Mouse (Mus musculus): ENCODE results near the gene Tmem108. TPM values are rescaled to one million over a fixed set of nuclear protein-coding genes. Genes with fewer than 3 reads are reported as not detected.

Tmem108 gene
- total and polyA plus RNA-seq, 3 experiments, result 4.6 to 9.1 (median 4.7) TPM

DNA sequence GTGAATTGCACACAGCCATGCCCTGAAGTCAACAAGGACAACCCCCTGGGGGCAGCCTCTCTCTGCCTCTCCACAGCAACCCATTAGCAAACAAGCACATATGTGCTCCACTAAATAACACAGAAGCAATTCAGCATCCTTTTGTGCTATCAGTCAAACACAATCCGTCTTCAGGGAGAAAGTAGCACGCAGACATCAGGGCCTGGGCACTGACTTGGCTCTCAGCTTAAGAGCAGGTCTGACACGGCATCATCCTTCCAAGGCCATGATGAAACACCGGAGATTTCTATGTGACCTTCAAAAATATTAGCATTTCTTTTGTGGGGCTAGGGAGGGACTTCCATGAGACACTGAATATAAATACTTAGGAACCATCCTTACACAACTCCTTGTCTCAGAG is 60.2 kb downstream of the Tmem108 start:
- Histone ChIP-seq H3K4me3 (no peak overlapping the region), H3K4me1 (ENCODE audit: control insufficient read depth, insufficient read depth, low read length) (no peaks in the 10 kb centered on the region), H3K79me2 (replicated peaks; ENCODE audit: control insufficient read depth, insufficient read depth, low read length) (no peaks in the 10 kb centered on the region), H3K9ac (ENCODE audit: low read depth, low read length) (no peak overlapping the region), H3K27ac (no peak overlapping the region), H3K36me3 (ENCODE audit: control insufficient read depth, insufficient read depth, low read length) (no peaks in the 10 kb centered on the region), H3K27me3 (ENCODE audit: control insufficient read depth, insufficient read depth, low read length) (no peaks in the 10 kb centered on the region)
- TF ChIP-seq CTCF (IDR thresholded peaks at IDR 0.05), result no peak
- no peak for DNase-seq
- intact Hi-C loops (cut with DNase I), result no loop called here
- 89% methylated on average over 4 of the region's 4 CpGs for WGBS

DNA sequence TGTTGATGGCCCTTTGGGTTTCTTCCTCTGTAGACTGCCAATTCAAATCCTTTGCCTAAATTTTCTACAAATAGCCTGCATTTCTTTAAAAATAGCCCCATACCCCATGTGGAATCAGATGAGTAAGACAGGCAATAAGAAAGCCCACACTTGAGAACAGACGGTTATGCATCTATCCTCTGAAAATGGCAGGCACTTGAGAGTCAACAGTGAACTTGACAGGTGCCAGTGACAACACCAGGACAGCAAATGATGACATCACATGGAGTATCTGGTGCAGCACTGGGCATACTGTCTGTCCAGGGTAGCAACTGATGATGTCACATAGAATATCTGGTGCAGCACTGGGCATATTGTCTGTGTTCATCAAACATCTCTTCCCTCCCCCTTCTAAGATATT is 61.4 kb downstream of the Tmem108 start:
- H3K9ac ChIP-seq (ENCODE audit: low read depth, low read length), result no peak overlapping the region
- H3K36me3 ChIP-seq (ENCODE audit: control insufficient read depth, insufficient read depth, low read length), result no peaks in the 10 kb centered on the region
- 58% methylated on average over 1 of the region's 1 CpGs for WGBS
- intact Hi-C loops (cut with DNase I), result no loop called here
- H3K4me3 ChIP-seq, result no peak overlapping the region
- DNase-seq, result no peak
- no peaks in the 10 kb centered on the region for H3K79me2 ChIP-seq (replicated peaks; ENCODE audit: control insufficient read depth, insufficient read depth, low read length)
- no peak overlapping the region for H3K27ac ChIP-seq
- TF ChIP-seq POLR2A (IDR thresholded peaks at IDR 0.05; ENCODE audit: insufficient read depth, low read depth, low read length), result no peak
- TF ChIP-seq CTCF (IDR thresholded peaks at IDR 0.05), result no peak
- TF ChIP-seq EP300 (IDR thresholded peaks at IDR 0.05; ENCODE audit: insufficient read depth, low read depth, low read length), result no peak
- H3K4me1 ChIP-seq (ENCODE audit: control insufficient read depth, insufficient read depth, low read length), result no peaks in the 10 kb centered on the region
- no peaks in the 10 kb centered on the region for H3K27me3 ChIP-seq (ENCODE audit: control insufficient read depth, insufficient read depth, low read length)

GRCm38 (mm10) chr9:103696967-103697366 is 64.7 kb downstream of the Tmem108 start:
- Histone ChIP-seq H3K27ac (no peak overlapping the region), H3K27me3 (ENCODE audit: control insufficient read depth, insufficient read depth, low read length) (no peaks in the 10 kb centered on the region), H3K9ac (ENCODE audit: low read depth, low read length) (no peak overlapping the region), H3K79me2 (replicated peaks; ENCODE audit: control insufficient read depth, insufficient read depth, low read length) (no peaks in the 10 kb centered on the region), H3K4me3 (no peak overlapping the region), H3K36me3 (ENCODE audit: control insufficient read depth, insufficient read depth, low read length) (no peaks in the 10 kb centered on the region), H3K4me1 (ENCODE audit: control insufficient read depth, insufficient read depth, low read length) (0 out of 2 replicates have a peak, but pooled peaks cover 1% of the 10 kb centered on the region)
- intact Hi-C loops (cut with DNase I), result no loop called here
- no peak for DNase-seq
- 61% methylated on average over 6 of the region's 6 CpGs for WGBS
- no peak for TF ChIP-seq POLR2A (IDR thresholded peaks at IDR 0.05; ENCODE audit: insufficient read depth, low read depth, low read length)
- TF ChIP-seq EP300 (IDR thresholded peaks at IDR 0.05; ENCODE audit: insufficient read depth, low read depth, low read length), result no peak
- TF ChIP-seq CTCF (IDR thresholded peaks at IDR 0.05), result no peak

GRCm38 (mm10) chr9:103693826-103694225 is 67.8 kb downstream of the Tmem108 start:
- no peak for DNase-seq
- no peaks in the 10 kb centered on the region for H3K27me3 ChIP-seq (ENCODE audit: control insufficient read depth, insufficient read depth, low read length)
- H3K4me3 ChIP-seq, result no peak overlapping the region
- intact Hi-C loops (cut with DNase I), result no loop called here
- peaks cover 3% of the 10 kb centered on the region; the same call in 1 of the 2 replicates for H3K4me1 ChIP-seq (ENCODE audit: control insufficient read depth, insufficient read depth, low read length)
- H3K9ac ChIP-seq (ENCODE audit: low read depth, low read length), result no peak overlapping the region
- TF ChIP-seq CTCF (IDR thresholded peaks at IDR 0.05) (no peak), EP300 (IDR thresholded peaks at IDR 0.05; ENCODE audit: insufficient read depth, low read depth, low read length) (no peak), POLR2A (IDR thresholded peaks at IDR 0.05; ENCODE audit: insufficient read depth, low read depth, low read length) (no peak)
- no peaks in the 10 kb centered on the region for H3K36me3 ChIP-seq (ENCODE audit: control insufficient read depth, insufficient read depth, low read length)
- H3K27ac ChIP-seq, result no peak overlapping the region
- no peaks in the 10 kb centered on the region for H3K79me2 ChIP-seq (replicated peaks; ENCODE audit: control insufficient read depth, insufficient read depth, low read length)

GRCm38 (mm10) chr9:103692699-103693098 is 68.9 kb downstream of the Tmem108 start:
- no peak for TF ChIP-seq EP300 (IDR thresholded peaks at IDR 0.05; ENCODE audit: insufficient read depth, low read depth, low read length)
- no peak for TF ChIP-seq CTCF (IDR thresholded peaks at IDR 0.05)
- no peak for TF ChIP-seq POLR2A (IDR thresholded peaks at IDR 0.05; ENCODE audit: insufficient read depth, low read depth, low read length)
- H3K4me1 ChIP-seq (ENCODE audit: control insufficient read depth, insufficient read depth, low read length), result peaks cover 3% of the 10 kb centered on the region; the same call in 1 of the 2 replicates
- no peak for DNase-seq
- intact Hi-C loops (cut with DNase I), result no loop called here
- H3K27me3 ChIP-seq (ENCODE audit: control insufficient read depth, insufficient read depth, low read length), result no peaks in the 10 kb centered on the region
- WGBS, result 48% methylated on average over 4 of the region's 4 CpGs
- no peak overlapping the region for H3K9ac ChIP-seq (ENCODE audit: low read depth, low read length)
- H3K27ac ChIP-seq, result no peak overlapping the region
- no peak overlapping the region for H3K4me3 ChIP-seq
- H3K36me3 ChIP-seq (ENCODE audit: control insufficient read depth, insufficient read depth, low read length), result no peaks in the 10 kb centered on the region
- H3K79me2 ChIP-seq (replicated peaks; ENCODE audit: control insufficient read depth, insufficient read depth, low read length), result no peaks in the 10 kb centered on the region

GRCm38 (mm10) chr9:103691847-103692246 is 69.8 kb downstream of the Tmem108 start:
- intact Hi-C loops (cut with DNase I), result no loop called here
- H3K27me3 ChIP-seq (ENCODE audit: control insufficient read depth, insufficient read depth, low read length), result no peaks in the 10 kb centered on the region
- no peak overlapping the region for H3K9ac ChIP-seq (ENCODE audit: low read depth, low read length)
- TF ChIP-seq POLR2A (IDR thresholded peaks at IDR 0.05; ENCODE audit: insufficient read depth, low read depth, low read length) (no peak), EP300 (IDR thresholded peaks at IDR 0.05; ENCODE audit: insufficient read depth, low read depth, low read length) (no peak), CTCF (IDR thresholded peaks at IDR 0.05) (no peak)
- no peak for DNase-seq
- H3K4me1 ChIP-seq (ENCODE audit: control insufficient read depth, insufficient read depth, low read length), result peaks cover 3% of the 10 kb centered on the region; the same call in 1 of the 2 replicates
- no peak overlapping the region for H3K4me3 ChIP-seq
- no peak overlapping the region for H3K27ac ChIP-seq
- H3K36me3 ChIP-seq (ENCODE audit: control insufficient read depth, insufficient read depth, low read length), result no peaks in the 10 kb centered on the region
- WGBS, result 87% methylated on average over 9 of the region's 9 CpGs
- H3K79me2 ChIP-seq (replicated peaks; ENCODE audit: control insufficient read depth, insufficient read depth, low read length), result no peaks in the 10 kb centered on the region
